Mouse (Mus musculus) G1E (cell line): ENCODE measurements at regions not wholly inside any gene's neighbourhood (a gene's known extent, or its start where the extent isn't known, plus 50 kb on each side); places are given as distances from the start of the nearest gene placed in this dataset.

Experiments used
- CTCF ChIP-seq: IDR thresholded peaks from 2 replicates; pipeline ENCODE4 v1.5.1; 2012; ENCODE audit warnings: low read depth, low read length, inconsistent platforms, mixed read lengths
- GATA1 ChIP-seq: IDR thresholded peaks from 2 replicates; pipeline ENCODE4 v1.6.1; 2012; ENCODE audit warnings: borderline replicate concordance, low read length, inconsistent platforms, mixed read lengths
- GATA2 ChIP-seq: IDR thresholded peaks from 2 replicates; pipeline ENCODE4 v1.6.1; 2012; ENCODE audit warnings: low read depth, low read length, inconsistent platforms, borderline replicate concordance
- POLR2AphosphoS5 ChIP-seq: IDR thresholded peaks from 2 replicates; pipeline ENCODE4 v1.6.1; 2012; ENCODE audit warnings: low read depth, low read length, inconsistent platforms; ENCODE audit not compliant: insufficient replicate concordance
- TAL1 ChIP-seq: conservative IDR thresholded peaks from 2 replicates; pipeline ENCODE4 v1.6.1; 2012; ENCODE audit warnings: low read depth, low read length, inconsistent platforms, mixed read lengths

DNA sequence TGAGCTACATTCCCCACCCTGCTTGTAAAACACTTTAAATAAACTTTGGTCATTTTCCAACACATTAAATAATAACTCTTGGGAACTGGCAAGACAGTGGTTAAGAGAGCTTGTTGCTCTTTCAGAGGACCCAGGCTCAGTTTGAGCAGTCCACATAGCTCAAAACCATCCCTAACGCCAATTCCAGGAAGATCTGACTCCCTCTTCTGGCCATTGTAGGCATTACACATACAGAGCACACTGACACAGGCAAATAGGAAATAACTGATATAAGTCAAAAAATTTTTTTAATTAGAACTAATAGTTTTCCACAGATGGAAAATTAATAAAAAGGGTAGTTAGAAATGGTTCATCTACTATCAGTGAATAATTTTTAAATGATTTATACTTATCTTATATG, 222.6 kb upstream of the Clint1 start:
- TF ChIP-seq CTCF (peak; percentile 50), TAL1 (no peak), GATA1 (no peak), POLR2AphosphoS5 (no peak), GATA2 (no peak)
